Mouse (Mus musculus) heart, embryonic 15.5 days (tissue): ENCODE measurements around the gene Rpl21. TPM values are rescaled to one million over a fixed set of nuclear protein-coding genes. Genes with fewer than 3 reads are reported as not detected.

Source experiments
- ATAC-seq: fragments of 200-750 bp; cut with Nextera tagmentation; replicated peaks from 2 replicates; pipeline ENCODE4 v1.8.0; 2017; ENCODE audit warnings: low read depth, moderate TSS enrichment; ENCODE audit not compliant: insufficient number of reproducible peaks, insufficient read depth, low FRiP score
- H3K27ac ChIP-seq: fragments of 300-500 bp; sonication (generic); 2 replicates; pipeline ENCODE4 v1.5.1; 2015; ENCODE audit warnings: mild to moderate bottlenecking, inconsistent platforms
- H3K27me3 ChIP-seq: fragments of 300-500 bp; sonication (generic); 2 replicates; pipeline ENCODE4 v1.6.1; 2015; ENCODE audit warnings: inconsistent platforms
- H3K36me3 ChIP-seq: fragments of 300-500 bp; sonication (generic); 2 replicates; pipeline ENCODE4 v1.6.1; 2015; ENCODE audit warnings: mild to moderate bottlenecking, inconsistent platforms
- H3K4me1 ChIP-seq: fragments of 300-500 bp; sonication (generic); replicated peaks from 2 replicates; pipeline ENCODE4 v1.6.1; 2015; ENCODE audit warnings: inconsistent platforms
- H3K4me2 ChIP-seq: fragments of 300-500 bp; sonication (generic); 2 replicates; pipeline ENCODE4 v1.6.1; 2015; ENCODE audit warnings: inconsistent platforms, mild to moderate bottlenecking, moderate library complexity
- H3K4me3 ChIP-seq: fragments of 300-500 bp; sonication (generic); 2 replicates; pipeline ENCODE4 v1.5.1; 2015; ENCODE audit warnings: mild to moderate bottlenecking, inconsistent platforms
- H3K9ac ChIP-seq: fragments of 300-500 bp; sonication (generic); 2 replicates; pipeline ENCODE4 v1.6.1; 2015; ENCODE audit warnings: mild to moderate bottlenecking, inconsistent platforms
- H3K9me3 ChIP-seq: fragments of 300-500 bp; sonication (generic); replicated peaks from 2 replicates; pipeline ENCODE4 v1.6.1; 2016; ENCODE audit warnings: inconsistent platforms
- WGBS: fragments of 180-500 bp; shearing (Covaris S2); methylation state at CpG from one replicate; pipeline ENCODE4 v1.1.7; 2015; ENCODE audit warnings: mixed read lengths; 5-methylcytosine and 5-hydroxymethylcytosine counted together
- polyA plus RNA-seq: library from polyadenylated mRNA; unstranded; fragments of >200 nt; fragmentation: Nextera tagmentation; extraction: Ambion mirVana; gene quantifications from 2 replicates; pipeline ENCODE4 v1.2.1, GENCODE M21; 2015

The Rpl21 gene
- polyA plus RNA-seq, 1 experiment from 2014 or later, result 325 TPM

GRCm38 (mm10) chr5:146834959-146835358, 2.3 kb downstream of the Rpl21 start:
- ATAC-seq, result no peak
- Histone ChIP-seq H3K4me3 (no peak overlapping the region), H3K27ac (no peak overlapping the region), H3K4me1 (peaks cover 19% of the 10 kb centered on the region), H3K36me3 (peaks cover 45% of the 10 kb centered on the region), H3K4me2 (no peak overlapping the region), H3K9ac (no peak overlapping the region), H3K27me3 (no peaks in the 10 kb centered on the region), H3K9me3 (no peaks in the 10 kb centered on the region)
- WGBS, result 73% methylated on average over 8 of the region's 8 CpGs

- Histone ChIP-seq H3K9ac (no peak overlapping the region), H3K9me3 (no peaks in the 10 kb centered on the region), H3K4me2 (no peak overlapping the region), H3K36me3 (peaks cover 45% of the 10 kb centered on the region), H3K4me1 (peaks cover 14% of the 10 kb centered on the region), H3K27me3 (no peaks in the 10 kb centered on the region), H3K27ac (no peak overlapping the region), H3K4me3 (no peak overlapping the region)
- no peak for ATAC-seq
- WGBS, result 61% methylated on average over 7 of the region's 7 CpGs
Observed at GRCm38 (mm10) chr5:146837967-146838720, 5.5 kb downstream of the Rpl21 start.

DNA sequence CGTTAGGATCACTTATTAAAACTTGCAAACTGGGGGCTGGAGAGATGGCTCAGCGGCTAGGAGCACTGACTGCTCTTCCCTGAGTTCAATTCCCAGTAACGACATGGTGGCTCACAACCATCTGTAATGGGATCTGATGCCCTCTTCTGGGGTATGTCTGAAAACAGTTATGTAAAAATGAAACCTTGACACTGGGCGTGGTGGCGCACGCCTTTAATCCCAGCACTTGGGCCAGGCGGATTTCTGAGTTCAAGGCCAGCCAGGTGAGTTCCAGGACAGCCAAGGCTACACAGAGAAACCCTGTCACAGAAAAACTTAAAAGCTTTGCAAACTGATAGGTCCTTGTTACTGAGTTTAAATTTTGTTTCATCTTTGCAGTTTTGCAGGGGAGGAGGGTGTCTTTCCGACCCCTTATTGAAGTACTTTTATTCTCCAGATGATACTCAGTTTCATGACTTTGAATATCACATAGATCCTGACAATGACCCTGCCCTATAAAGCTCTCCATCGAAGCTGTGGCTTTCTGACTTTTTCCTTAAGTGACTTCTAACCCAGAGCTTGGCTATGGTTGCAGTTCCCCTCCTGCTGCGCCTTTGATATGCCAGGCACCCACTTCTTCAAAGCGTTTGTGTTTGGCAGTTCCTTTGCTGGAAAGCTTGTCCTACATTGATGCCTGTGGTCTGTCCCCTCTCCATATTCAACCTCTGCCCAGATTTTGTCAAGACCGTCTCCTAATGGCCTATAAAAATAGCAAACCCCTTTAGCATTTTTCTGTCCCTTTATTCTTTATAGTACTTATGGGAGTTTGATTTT, 6.4 kb downstream of the Rpl21 start:
- peaks cover 11% of the 10 kb centered on the region for H3K4me1 ChIP-seq
- no peak overlapping the region for H3K4me2 ChIP-seq
- H3K9ac ChIP-seq, result no peak overlapping the region
- no peak for ATAC-seq
- H3K4me3 ChIP-seq, result no peak overlapping the region
- 52% methylated on average over 12 of the region's 12 CpGs for WGBS
- no peaks in the 10 kb centered on the region for H3K9me3 ChIP-seq
- no peaks in the 10 kb centered on the region for H3K27me3 ChIP-seq
- H3K36me3 ChIP-seq, result peaks cover 45% of the 10 kb centered on the region
- H3K27ac ChIP-seq, result no peak overlapping the region

DNA sequence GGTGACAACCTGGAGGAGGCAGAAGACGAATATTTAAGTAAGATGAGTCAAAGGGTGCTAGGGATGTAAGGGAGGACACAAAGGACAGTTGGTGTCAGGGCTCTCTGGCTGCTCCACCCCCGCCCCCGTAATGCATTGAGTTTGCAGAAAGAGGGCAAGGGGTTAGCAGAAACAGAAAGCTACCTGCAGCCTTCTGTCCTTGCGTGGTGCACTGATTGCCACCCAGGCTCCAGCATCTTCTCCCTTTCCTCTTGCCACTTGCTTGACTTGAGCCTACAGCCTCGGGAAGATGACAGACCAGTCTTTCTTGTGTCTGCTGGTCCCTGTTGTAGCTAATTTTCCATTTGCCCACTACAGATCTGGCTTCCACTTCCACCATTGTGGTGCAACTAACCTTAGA, 7.1 kb downstream of the Rpl21 start:
- no peak for ATAC-seq
- Histone ChIP-seq H3K36me3 (peaks cover 38% of the 10 kb centered on the region), H3K27me3 (no peaks in the 10 kb centered on the region), H3K9ac (no peak overlapping the region), H3K27ac (no peak overlapping the region), H3K4me3 (no peak overlapping the region), H3K4me1 (peaks cover 10% of the 10 kb centered on the region; the same call in 1 of the 2 replicates), H3K4me2 (no peak overlapping the region), H3K9me3 (no peaks in the 10 kb centered on the region)
- WGBS, result 52% methylated on average over 5 of the region's 5 CpGs

- H3K4me1 ChIP-seq, result peaks cover 10% of the 10 kb centered on the region
- no peak overlapping the region for H3K27ac ChIP-seq
- H3K27me3 ChIP-seq, result no peaks in the 10 kb centered on the region
- H3K4me3 ChIP-seq, result no peak overlapping the region
- peaks cover 31% of the 10 kb centered on the region for H3K36me3 ChIP-seq
- no peak for ATAC-seq
- H3K9ac ChIP-seq, result no peak overlapping the region
- no peak overlapping the region for H3K4me2 ChIP-seq
- WGBS, result 68% methylated on average over 4 of the region's 4 CpGs
- no peaks in the 10 kb centered on the region for H3K9me3 ChIP-seq
Observed at GRCm38 (mm10) chr5:146840422-146840821, 7.7 kb downstream of the Rpl21 start.

- Histone ChIP-seq H3K36me3 (peaks cover 23% of the 10 kb centered on the region), H3K27me3 (peaks cover 3% of the 10 kb centered on the region; the same call in 1 of the 2 replicates), H3K27ac (no peak overlapping the region), H3K9me3 (no peaks in the 10 kb centered on the region), H3K4me1 (peaks cover 19% of the 10 kb centered on the region), H3K9ac (no peak overlapping the region), H3K4me2 (no peak overlapping the region), H3K4me3 (no peak overlapping the region)
- no peak for ATAC-seq
- 73% methylated on average over 5 of the region's 5 CpGs for WGBS
Observed at GRCm38 (mm10) chr5:146841301-146841700, 8.6 kb downstream of the Rpl21 start.

DNA sequence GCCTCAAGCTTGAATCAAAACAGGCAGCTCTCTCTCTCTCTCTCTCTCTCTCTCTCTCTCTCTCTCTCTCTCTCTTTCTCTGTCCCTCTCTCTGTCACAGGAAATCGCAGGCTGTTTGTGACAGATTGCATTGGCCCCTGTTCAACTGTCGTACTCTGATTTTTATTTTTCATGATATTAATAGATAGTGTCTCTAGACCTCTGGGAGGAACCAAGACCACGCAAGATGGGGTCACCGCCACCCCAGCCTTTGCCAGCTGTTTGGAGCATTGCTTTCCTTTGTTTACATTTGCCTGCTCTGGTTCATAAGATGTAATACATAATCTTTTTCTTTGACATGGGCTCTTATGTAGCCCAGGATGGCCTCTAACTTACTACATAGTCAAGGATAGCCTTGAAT, 9.3 kb downstream of the Rpl21 start:
- peaks cover 20% of the 10 kb centered on the region for H3K4me1 ChIP-seq
- H3K9me3 ChIP-seq, result no peaks in the 10 kb centered on the region
- H3K27me3 ChIP-seq, result peaks cover 4% of the 10 kb centered on the region; the same call in 1 of the 2 replicates
- H3K4me3 ChIP-seq, result no peak overlapping the region
- no peak overlapping the region for H3K4me2 ChIP-seq
- ATAC-seq, result no peak
- peaks cover 16% of the 10 kb centered on the region for H3K36me3 ChIP-seq
- H3K9ac ChIP-seq, result no peak overlapping the region
- H3K27ac ChIP-seq, result no peak overlapping the region
- WGBS, result 84% methylated on average over 4 of the region's 4 CpGs

GRCm38 (mm10) chr5:146844301-146844941, 11.7 kb downstream of the Rpl21 start:
- ATAC-seq, result no peak; the same call in 1 of the 2 replicates
- H3K9me3 ChIP-seq, result no peaks in the 10 kb centered on the region
- H3K27me3 ChIP-seq, result peaks cover 4% of the 10 kb centered on the region; the same call in 1 of the 2 replicates
- WGBS, result 11% methylated on average over 6 of the region's 6 CpGs
- peak overlapping the region; percentile 59 for H3K4me3 ChIP-seq
- peak overlapping the region; percentile 50 for H3K27ac ChIP-seq
- peaks cover 20% of the 10 kb centered on the region for H3K4me1 ChIP-seq
- H3K9ac ChIP-seq, result peak overlapping the region; percentile 53
- H3K36me3 ChIP-seq, result no peaks in the 10 kb centered on the region
- H3K4me2 ChIP-seq, result peak overlapping the region; percentile 95

DNA sequence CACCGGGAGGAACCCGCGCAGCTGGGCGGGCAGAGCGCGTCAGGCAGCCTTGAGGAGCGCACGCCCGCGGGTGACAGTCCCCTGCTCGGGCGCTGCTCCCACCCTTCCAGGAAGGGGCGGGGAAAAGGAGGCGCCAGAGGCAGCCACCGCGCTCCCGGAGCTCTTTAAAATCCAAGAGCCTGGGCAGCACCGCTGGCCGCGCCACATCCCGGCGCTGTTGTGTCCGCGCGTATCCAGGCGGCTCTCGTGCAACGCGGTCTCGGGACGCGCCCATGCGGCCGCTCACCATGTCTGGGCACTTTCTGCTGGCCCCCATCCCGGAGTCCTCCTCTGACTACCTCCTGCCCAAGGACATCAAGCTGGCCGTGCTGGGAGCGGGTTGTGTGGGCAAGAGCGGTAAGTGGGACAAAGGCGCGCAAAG, 12.3 kb downstream of the Rpl21 start, which contains the start of gene Rasl11a:
Gene Rasl11a, plus strand, starts transcription at position 127 of the 421 bp plus-strand sequence.
- H3K4me2 ChIP-seq, result peak within 1 kb of the TSS; percentile 95
- H3K4me1 ChIP-seq, result peaks cover 20% of the 10 kb centered on the region
- peak within 1 kb of the TSS; percentile 59 for H3K4me3 ChIP-seq
- peak; percentile 92 for ATAC-seq
- no peaks in the 10 kb centered on the region for H3K36me3 ChIP-seq
- peaks cover 4% of the 10 kb centered on the region; the same call in 1 of the 2 replicates for H3K27me3 ChIP-seq
- peak within 1 kb of the TSS; percentile 55 for H3K9ac ChIP-seq
- WGBS, result under 1% methylated on average over 40 of the region's 40 CpGs
- no peaks in the 10 kb centered on the region for H3K9me3 ChIP-seq
- peak within 1 kb of the TSS; percentile 50 for H3K27ac ChIP-seq

DNA sequence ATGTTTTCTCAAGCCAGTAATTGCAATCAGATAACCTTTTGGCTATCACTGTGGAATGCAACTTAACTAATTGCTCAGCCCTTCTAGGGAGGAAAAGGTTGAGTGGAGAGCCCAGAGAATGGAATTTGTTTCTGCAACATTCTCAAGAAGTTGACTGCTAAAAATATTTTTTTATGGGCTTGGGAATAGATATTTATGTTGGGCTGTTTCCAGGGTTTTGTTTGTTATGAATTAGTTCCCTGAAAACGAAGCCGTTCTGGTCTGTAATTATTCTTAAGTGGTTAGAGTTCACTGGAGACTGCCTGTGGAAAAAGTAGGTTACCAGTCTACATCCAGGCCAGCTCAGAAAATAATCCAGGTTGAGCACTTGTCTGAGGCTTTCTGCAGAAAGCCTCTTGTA, 13.8 kb downstream of the Rpl21 start:
- Histone ChIP-seq H3K4me3 (peak overlapping the region; percentile 59), H3K9ac (no peak overlapping the region), H3K36me3 (no peaks in the 10 kb centered on the region), H3K9me3 (no peaks in the 10 kb centered on the region), H3K27ac (peak overlapping the region; percentile 26), H3K27me3 (peaks cover 4% of the 10 kb centered on the region; the same call in 1 of the 2 replicates), H3K4me2 (peak overlapping the region; percentile 95), H3K4me1 (peaks cover 20% of the 10 kb centered on the region)
- ATAC-seq, result no peak
- 47% methylated on average over 2 of the region's 2 CpGs for WGBS
